Mouse (Mus musculus): ENCODE data around the gene Sept8.
"Not testable (repeated sequence)": the region's sequence is repeated elsewhere in the genome, so short reads cannot be mapped to it uniquely, and the experiment has no call there.

Sept8 gene

DNA sequence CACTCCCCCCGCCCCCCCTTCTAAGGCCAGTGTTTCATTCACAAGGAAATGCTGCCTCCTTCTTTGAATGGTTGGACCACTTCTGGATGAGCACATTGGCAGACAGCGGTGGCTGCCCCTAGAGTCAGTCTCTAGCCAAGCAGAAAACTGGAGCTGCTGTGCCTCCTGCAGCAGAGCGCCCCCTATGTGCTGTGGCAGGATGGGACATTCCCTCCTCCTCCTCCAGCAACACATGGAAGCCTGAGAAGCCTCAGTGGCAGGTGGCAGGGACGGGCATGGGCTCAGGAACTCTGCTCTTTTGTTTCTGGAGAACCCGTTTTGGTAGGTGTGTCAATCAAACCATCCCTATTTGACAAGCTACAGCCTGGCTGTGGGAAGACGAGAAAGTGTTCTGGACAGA is 5.8 kb downstream of the Sept8 start:
- DNase-seq (ENCODE audit: low read depth, low spot score), result peak; percentile 73

DNA sequence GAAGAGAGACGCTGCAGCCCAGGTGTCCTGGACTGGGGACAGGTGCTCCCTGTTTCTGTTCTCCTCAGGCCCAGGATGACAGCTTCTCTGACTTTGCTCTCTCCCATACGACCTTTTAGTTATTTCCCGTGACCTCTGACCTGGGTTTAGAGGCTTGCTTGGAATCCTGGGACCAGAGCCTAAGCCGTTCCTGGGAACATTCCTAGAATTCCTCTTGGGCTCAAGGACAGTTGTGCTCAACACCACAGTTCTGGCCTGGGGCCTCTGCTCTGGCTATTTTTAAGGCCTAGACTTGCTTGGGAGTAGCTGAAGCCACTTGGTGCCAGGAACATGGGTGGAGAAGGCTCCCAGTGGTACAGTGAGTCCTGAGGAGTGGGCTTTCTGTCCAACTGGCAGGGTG is 6.4 kb downstream of the Sept8 start:
- DNase-seq (ENCODE audit: low read depth, low spot score), result peak; percentile 97

GRCm38 (mm10) chr11:53528397-53529252 is 9.6 kb downstream of the Sept8 start:
- no peak for DNase-seq (ENCODE audit: low read depth, low spot score)

- no peak for DNase-seq (ENCODE audit: low read depth, low spot score)
These were observed 10.1 kb downstream of the Sept8 start for GRCm38 (mm10) chr11:53529253-53529557.

- DNase-seq (ENCODE audit: low read depth, low spot score), result no peak
These were observed 10.9 kb downstream of the Sept8 start for GRCm38 (mm10) chr11:53530001-53530400.

GRCm38 (mm10) chr11:53531578-53532230 is 12.6 kb downstream of the Sept8 start:
- DNase-seq (ENCODE audit: low read depth, low spot score), result no peak

- DNase-seq (ENCODE audit: low read depth, low spot score), result no peak
These were observed 13.2 kb downstream of the Sept8 start for GRCm38 (mm10) chr11:53532231-53532620.

DNA sequence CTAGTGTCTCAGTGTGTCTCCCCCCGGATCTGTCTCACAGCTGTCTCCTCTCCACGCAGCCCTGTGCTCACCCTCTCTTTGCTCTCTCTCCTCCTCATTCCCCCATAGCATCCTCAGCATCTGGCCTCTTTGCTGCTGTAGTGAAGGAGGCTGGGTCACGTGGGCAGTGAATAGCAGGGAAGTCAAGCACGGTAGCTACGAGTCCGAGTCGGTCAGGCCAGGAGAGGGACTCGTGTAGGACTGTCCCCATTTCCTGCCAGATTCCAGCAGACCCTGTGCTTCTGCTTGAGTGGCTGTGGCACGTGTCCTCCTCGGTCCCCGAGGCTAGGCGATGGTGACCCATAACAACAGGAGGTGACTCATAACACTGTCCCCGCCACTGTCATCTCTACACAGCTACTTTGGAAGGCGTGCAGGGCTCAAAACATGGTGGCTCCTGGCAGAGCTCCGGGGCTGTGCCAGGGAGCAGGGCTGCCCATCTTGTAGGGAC is 20.0 kb downstream of the Sept8 start:
- DNase-seq (ENCODE audit: low read depth, low spot score), result no peak

DNA sequence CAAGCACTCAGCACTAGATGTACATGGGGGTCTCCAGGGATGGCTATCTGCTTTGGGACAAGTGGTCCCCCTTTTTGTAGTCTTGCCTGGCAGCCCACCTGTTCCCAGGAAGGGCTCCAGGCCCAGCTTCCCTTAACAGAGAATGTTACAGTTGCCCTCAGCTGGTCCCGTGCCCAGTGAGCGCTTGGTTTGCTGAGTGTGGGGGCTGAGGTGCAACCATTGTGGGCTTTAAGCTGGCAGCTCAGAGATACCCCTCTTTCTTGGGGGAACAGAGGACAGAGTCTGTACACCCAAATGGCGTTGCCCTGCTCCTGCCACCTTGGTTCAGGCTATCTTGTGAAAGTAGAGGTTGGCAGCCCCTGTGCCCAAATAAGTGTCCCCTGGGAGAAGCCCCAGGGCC is 21.3 kb downstream of the Sept8 start:
- no peak for DNase-seq (ENCODE audit: low read depth, low spot score)

DNA sequence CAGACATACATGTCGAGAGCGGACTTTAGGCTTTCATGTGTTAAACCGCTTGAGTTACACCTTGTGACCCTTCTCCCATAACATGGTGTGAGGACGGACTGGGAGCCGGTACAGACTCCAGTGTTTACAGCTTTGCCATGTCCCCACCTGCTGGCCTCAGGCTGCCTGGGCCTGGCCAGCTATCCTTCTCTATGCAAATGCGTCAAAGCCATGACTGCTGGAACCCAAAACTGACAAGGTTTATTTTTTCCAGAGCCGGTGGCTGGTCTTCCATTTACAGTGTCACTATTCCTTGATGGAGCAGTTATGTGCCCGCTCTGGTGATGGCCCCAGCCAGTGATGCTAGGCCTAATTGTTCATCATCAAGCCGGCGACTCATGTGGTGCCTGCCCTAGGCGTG is 22.2 kb downstream of the Sept8 start:
- no peak for DNase-seq (ENCODE audit: low read depth, low spot score)

GRCm38 (mm10) chr11:53543021-53543420 is 24.0 kb downstream of the Sept8 start:
- DNase-seq (ENCODE audit: low read depth, low spot score), result no peak

- DNase-seq (ENCODE audit: low read depth, low spot score), result no peak
These were observed 27.2 kb downstream of the Sept8 start for GRCm38 (mm10) chr11:53546271-53546670.

- no peak for DNase-seq (ENCODE audit: low read depth, low spot score)
These were observed 28.5 kb downstream of the Sept8 start for GRCm38 (mm10) chr11:53547566-53547965.

DNA sequence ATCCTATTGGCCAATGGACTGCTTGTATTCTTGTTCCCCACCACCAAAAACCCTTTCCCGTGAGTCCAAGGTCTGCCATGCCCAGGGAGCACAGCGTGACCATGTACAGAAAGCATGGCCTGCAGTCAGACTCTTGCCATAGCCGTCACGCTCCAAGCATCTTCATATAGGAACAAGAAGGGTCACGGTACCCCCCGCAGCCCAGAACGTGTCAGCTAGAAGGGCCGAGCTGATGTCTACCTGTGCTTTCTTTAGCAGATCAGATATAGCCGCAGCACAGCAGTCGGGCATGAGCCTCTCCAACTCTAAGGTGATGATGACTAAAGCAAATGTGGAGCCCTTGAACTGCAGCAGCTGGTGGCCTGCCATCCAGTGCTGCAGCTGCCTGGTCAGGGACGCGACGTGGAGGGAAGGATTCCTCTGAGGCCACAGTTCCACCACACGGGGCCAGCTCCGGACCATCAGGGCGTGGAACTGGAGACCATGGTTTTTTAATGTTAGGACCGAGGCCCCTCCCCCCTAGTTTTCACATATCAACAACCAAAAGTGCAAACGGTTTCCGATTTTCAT is 29.1 kb downstream of the Sept8 start:
- no peak for DNase-seq (ENCODE audit: low read depth, low spot score)

- no peak for DNase-seq (ENCODE audit: low read depth, low spot score)
These were observed 31.7 kb downstream of the Sept8 start for GRCm38 (mm10) chr11:53550714-53551113.

DNA sequence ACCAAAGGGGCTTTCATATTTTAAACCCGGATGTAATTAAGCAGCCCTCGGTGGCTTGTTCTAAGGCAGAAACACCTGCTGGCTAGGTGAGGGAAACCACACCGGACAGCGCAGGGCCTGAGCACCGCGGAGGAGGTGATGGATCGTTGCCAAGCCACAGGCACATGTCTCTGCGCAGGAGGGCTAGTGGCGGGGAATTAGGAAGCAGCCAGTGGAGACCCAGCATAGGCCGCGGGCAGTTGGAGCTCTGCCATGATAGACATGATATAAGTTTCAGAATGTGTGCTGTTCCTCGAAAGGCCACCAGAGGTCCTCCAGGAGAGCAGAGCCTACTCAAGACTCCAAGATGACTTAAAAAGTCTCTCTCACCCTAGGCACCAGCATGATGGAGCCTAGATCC is 32.7 kb downstream of the Sept8 start:
- peak; percentile 80 for DNase-seq (ENCODE audit: low read depth, low spot score)

- DNase-seq (ENCODE audit: low read depth, low spot score), result not testable (repeated sequence)
These were observed 37.5 kb downstream of the Sept8 start for GRCm38 (mm10) chr11:53556529-53556928.

- not testable (repeated sequence) for DNase-seq (ENCODE audit: low read depth, low spot score)
These were observed 38.9 kb downstream of the Sept8 start for GRCm38 (mm10) chr11:53557992-53558391.

DNA sequence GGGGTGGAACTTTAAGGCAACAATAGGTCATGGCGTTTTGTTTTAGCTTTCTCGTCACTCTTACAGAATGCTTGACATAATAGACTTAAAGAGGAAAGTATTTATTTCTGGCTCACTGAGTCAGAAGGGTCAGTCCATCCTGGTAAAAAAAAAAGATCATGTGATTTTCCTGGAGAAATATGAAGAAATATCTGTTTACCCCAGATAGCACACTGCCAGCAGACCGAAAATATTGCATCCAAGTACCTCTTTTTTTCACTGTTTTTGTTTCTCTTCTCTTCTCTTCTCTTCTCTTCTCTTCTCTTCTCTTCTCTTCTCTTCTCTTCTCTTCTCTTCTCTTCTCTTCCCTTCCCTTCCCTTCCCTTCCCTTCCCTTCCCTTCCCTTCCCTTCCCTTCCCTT is 40.9 kb downstream of the Sept8 start:
- not testable (repeated sequence) for DNase-seq (ENCODE audit: low read depth, low spot score)

- DNase-seq (ENCODE audit: low read depth, low spot score), result no peak
These were observed 42.9 kb downstream of the Sept8 start for GRCm38 (mm10) chr11:53561986-53562385.

GRCm38 (mm10) chr11:53566646-53567045 is 47.6 kb downstream of the Sept8 start:
- DNase-seq (ENCODE audit: low read depth, low spot score), result no peak

GRCm38 (mm10) chr11:53567224-53568014 is 48.4 kb downstream of the Sept8 start, which contains the start of gene Kif3a:
Kif3a (plus strand) TSS chr11:53567379.
- peak; percentile 95 for DNase-seq (ENCODE audit: low read depth, low spot score)

All from R1 (cell line).